Mouse (Mus musculus) cortical plate, adult 2 months (tissue): ENCODE results near the gene Ripor3.
A peak's percentile ranks its signal among the peaks of the same experiment; 100 is the strongest.

ENCODE experiments used
- CTCF ChIP-seq: fragments of 200-500 bp; IDR thresholded peaks from 2 replicates; pipeline ENCODE4 v1.5.1; 2011; ENCODE audit warnings: mild to moderate bottlenecking, control low read depth, low read length; ENCODE audit not compliant: insufficient read depth; ENCODE audit errors: extremely low read depth
- POLR2A ChIP-seq: fragments of 200-500 bp; IDR thresholded peaks from 2 replicates; pipeline ENCODE4 v1.6.1; 2011; ENCODE audit warnings: mild to moderate bottlenecking, low read length, control low read depth; ENCODE audit not compliant: insufficient read depth; ENCODE audit errors: extremely low read depth

- TF ChIP-seq CTCF (no peak), POLR2A (peak; percentile 79; the same call in 1 of the 2 replicates)
These were observed 78.3 kb downstream of the Ripor3 start, which contains the start of gene Ptpn1 for GRCm38 (mm10) chr2:167931985-167932726.
